Mouse (Mus musculus) embryonic facial prominence, embryonic 13.5 days (tissue): Measurements from ENCODE around the gene Add3. TPM values are rescaled to one million over a fixed set of nuclear protein-coding genes. Genes with fewer than 3 reads are reported as not detected.
A peak's percentile ranks its signal among the peaks of the same experiment; 100 is the strongest.

Experiments used
- ATAC-seq: fragments of 200-750 bp; cut with Nextera tagmentation; 2 replicates; pipeline ENCODE4 v1.8.0; 2017; ENCODE audit warnings: low read depth; ENCODE audit not compliant: insufficient number of reproducible peaks, insufficient read depth, low FRiP score, low TSS enrichment
- H3K27ac ChIP-seq: fragments of 300-500 bp; sonication (generic); 2 replicates; pipeline ENCODE4 v1.5.1; 2015; ENCODE audit warnings: moderate library complexity, mild to moderate bottlenecking, inconsistent platforms
- H3K27me3 ChIP-seq: fragments of 300-500 bp; sonication (generic); 2 replicates; pipeline ENCODE4 v1.6.1; 2015; ENCODE audit warnings: mild to moderate bottlenecking, inconsistent platforms
- H3K36me3 ChIP-seq: fragments of 300-500 bp; sonication (generic); 2 replicates; pipeline ENCODE4 v1.6.1; 2015; ENCODE audit warnings: mild to moderate bottlenecking, inconsistent platforms
- H3K4me1 ChIP-seq: fragments of 300-500 bp; sonication (generic); 2 replicates; pipeline ENCODE4 v1.6.1; 2015; ENCODE audit warnings: inconsistent platforms
- H3K4me2 ChIP-seq: fragments of 300-500 bp; sonication (generic); 2 replicates; pipeline ENCODE4 v1.6.1; 2015; ENCODE audit warnings: moderate library complexity, mild to moderate bottlenecking, inconsistent platforms
- H3K4me3 ChIP-seq: fragments of 300-500 bp; sonication (generic); 2 replicates; pipeline ENCODE4 v1.5.1; 2015; ENCODE audit warnings: mild to moderate bottlenecking, inconsistent platforms
- H3K9ac ChIP-seq: fragments of 300-500 bp; sonication (generic); 2 replicates; pipeline ENCODE4 v1.6.1; 2015; ENCODE audit warnings: mild to moderate bottlenecking, inconsistent platforms
- H3K9me3 ChIP-seq: fragments of 300-500 bp; sonication (generic); 2 replicates; pipeline ENCODE4 v1.6.1; 2016; ENCODE audit warnings: inconsistent platforms
- WGBS: fragments of 180-500 bp; shearing (Covaris S2); methylation state at CpG from one replicate; pipeline ENCODE4 v1.1.7; 2015; ENCODE audit warnings: mixed read lengths; 5-methylcytosine and 5-hydroxymethylcytosine counted together
- polyA plus RNA-seq: library from polyadenylated mRNA; unstranded; fragments of >200 nt; fragmentation: Nextera tagmentation; extraction: Ambion mirVana; gene quantifications from 2 replicates; pipeline ENCODE4 v1.2.1, GENCODE M21; 2015

Add3 gene
- polyA plus RNA-seq, 1 experiment from 2014 or later: 73.8 TPM

GRCm38 (mm10) chr19:53136336-53137090 lies 3.7 kb upstream of the Add3 start:
- no peak; the same call in 1 of the 2 replicates for ATAC-seq
- Histone ChIP-seq H3K36me3 (no peaks in the 10 kb centered on the region), H3K9ac (no peak overlapping the region), H3K4me2 (no peak overlapping the region), H3K27me3 (no peaks in the 10 kb centered on the region), H3K4me1 (peaks cover 47% of the 10 kb centered on the region), H3K4me3 (no peak overlapping the region), H3K9me3 (no peaks in the 10 kb centered on the region), H3K27ac (peak overlapping the region; percentile 76)
- 38% methylated on average over 13 of the region's 13 CpGs for WGBS

GRCm38 (mm10) chr19:53137116-53137670 lies 3.0 kb upstream of the Add3 start:
- H3K9ac ChIP-seq: no peak overlapping the region
- H3K9me3 ChIP-seq: no peaks in the 10 kb centered on the region
- H3K27me3 ChIP-seq: no peaks in the 10 kb centered on the region
- H3K4me1 ChIP-seq: peaks cover 48% of the 10 kb centered on the region
- peak overlapping the region; percentile 76 for H3K27ac ChIP-seq
- H3K4me3 ChIP-seq: no peak overlapping the region
- no peak for ATAC-seq
- 23% methylated on average over 4 of the region's 4 CpGs for WGBS
- no peak overlapping the region for H3K4me2 ChIP-seq
- H3K36me3 ChIP-seq: no peaks in the 10 kb centered on the region

GRCm38 (mm10) chr19:53140804-53141250 lies 584 bp downstream of the Add3 start:
- H3K27me3 ChIP-seq: no peaks in the 10 kb centered on the region
- H3K27ac ChIP-seq: peak overlapping the region; percentile 94
- ATAC-seq: no peak
- H3K9ac ChIP-seq: peak overlapping the region; percentile 79
- H3K36me3 ChIP-seq: no peaks in the 10 kb centered on the region
- H3K4me3 ChIP-seq: peak overlapping the region; percentile 91
- H3K9me3 ChIP-seq: no peaks in the 10 kb centered on the region
- H3K4me1 ChIP-seq: peaks cover 52% of the 10 kb centered on the region
- H3K4me2 ChIP-seq: peak overlapping the region; percentile 80
- WGBS: 6% methylated on average over 6 of the region's 6 CpGs

- Histone ChIP-seq H3K4me1 (peaks cover 50% of the 10 kb centered on the region), H3K27ac (peak overlapping the region; percentile 94), H3K36me3 (no peaks in the 10 kb centered on the region), H3K9me3 (no peaks in the 10 kb centered on the region), H3K4me3 (peak overlapping the region; percentile 91), H3K4me2 (peak overlapping the region; percentile 80), H3K9ac (peak overlapping the region; percentile 79), H3K27me3 (no peaks in the 10 kb centered on the region)
- ATAC-seq: 0 out of 2 replicates have a peak, but pooled peaks have one; percentile 0
- 2% methylated on average over 23 of the region's 23 CpGs for WGBS
Observed at GRCm38 (mm10) chr19:53141251-53142072, 1.2 kb downstream of the Add3 start.

- peaks cover 43% of the 10 kb centered on the region for H3K4me1 ChIP-seq
- ATAC-seq: peak; percentile 98
Observed at GRCm38 (mm10) chr19:53142190-53143107, 2.2 kb downstream of the Add3 start.

GRCm38 (mm10) chr19:53143108-53143971 lies 3.1 kb downstream of the Add3 start:
- Histone ChIP-seq H3K27me3 (no peaks in the 10 kb centered on the region), H3K4me2 (peak overlapping the region; percentile 80), H3K36me3 (no peaks in the 10 kb centered on the region), H3K27ac (peak overlapping the region; percentile 94), H3K9ac (peak overlapping the region; percentile 91), H3K4me1 (peaks cover 40% of the 10 kb centered on the region), H3K9me3 (no peaks in the 10 kb centered on the region), H3K4me3 (peak overlapping the region; percentile 91)
- no peak for ATAC-seq
- under 1% methylated on average over 48 of the region's 48 CpGs for WGBS

More at GRCm38 (mm10) chr19:53142190-53143107, 2.2 kb downstream of the Add3 start:
- Histone ChIP-seq H3K9me3 (no peaks in the 10 kb centered on the region), H3K27ac (peak overlapping the region; percentile 94), H3K36me3 (no peaks in the 10 kb centered on the region), H3K9ac (peak overlapping the region; percentile 91), H3K4me3 (peak overlapping the region; percentile 91), H3K4me2 (peak overlapping the region; percentile 80), H3K27me3 (no peaks in the 10 kb centered on the region)
- WGBS: under 1% methylated on average over 82 of the region's 84 CpGs

- no peak overlapping the region for H3K27ac ChIP-seq
- H3K36me3 ChIP-seq: no peaks in the 10 kb centered on the region
- no peak overlapping the region for H3K9ac ChIP-seq
- 7% methylated on average over 2 of the region's 2 CpGs for WGBS
- H3K4me2 ChIP-seq: peak overlapping the region; percentile 22
- peaks cover 35% of the 10 kb centered on the region for H3K4me1 ChIP-seq
- no peak overlapping the region for H3K4me3 ChIP-seq
- ATAC-seq: no peak
- no peaks in the 10 kb centered on the region for H3K9me3 ChIP-seq
- H3K27me3 ChIP-seq: no peaks in the 10 kb centered on the region
Observed at GRCm38 (mm10) chr19:53145075-53145474, 4.8 kb downstream of the Add3 start.

GRCm38 (mm10) chr19:53149381-53149780 lies 9.1 kb downstream of the Add3 start:
- Histone ChIP-seq H3K36me3 (no peaks in the 10 kb centered on the region), H3K9ac (no peak overlapping the region), H3K27ac (no peak overlapping the region), H3K4me2 (no peak overlapping the region), H3K9me3 (no peaks in the 10 kb centered on the region), H3K4me3 (no peak overlapping the region), H3K4me1 (peaks cover 14% of the 10 kb centered on the region), H3K27me3 (no peaks in the 10 kb centered on the region)
- 26% methylated on average over 3 of the region's 3 CpGs for whole genome bisulfite sequencing
- ATAC-seq: no peak

- H3K4me2 ChIP-seq: no peak overlapping the region
- H3K36me3 ChIP-seq: no peaks in the 10 kb centered on the region
- no peak overlapping the region for H3K27ac ChIP-seq
- no peak for ATAC-seq
- 86% methylated on average over 4 of the region's 4 CpGs for WGBS
- H3K27me3 ChIP-seq: no peaks in the 10 kb centered on the region
- no peaks in the 10 kb centered on the region for H3K9me3 ChIP-seq
- H3K4me3 ChIP-seq: no peak overlapping the region
- H3K4me1 ChIP-seq: peaks cover 3% of the 10 kb centered on the region
- H3K9ac ChIP-seq: no peak overlapping the region
Observed at GRCm38 (mm10) chr19:53152451-53152850, 12.2 kb downstream of the Add3 start.

- Histone ChIP-seq H3K4me1 (peaks cover 3% of the 10 kb centered on the region; the same call in 1 of the 2 replicates), H3K36me3 (no peaks in the 10 kb centered on the region), H3K9ac (no peak overlapping the region), H3K4me3 (no peak overlapping the region), H3K4me2 (no peak overlapping the region), H3K9me3 (no peaks in the 10 kb centered on the region), H3K27ac (no peak overlapping the region), H3K27me3 (no peaks in the 10 kb centered on the region)
- ATAC-seq: no peak
- WGBS: 74% methylated on average over 4 of the region's 4 CpGs
Observed at GRCm38 (mm10) chr19:53153096-53153495, 12.9 kb downstream of the Add3 start.
